Mouse (Mus musculus): ENCODE measurements at regions not wholly inside any gene's neighbourhood (a gene's known extent, or its start where the extent isn't known, plus 50 kb on each side); places are given as distances from the start of the nearest gene placed in this dataset.

DNA sequence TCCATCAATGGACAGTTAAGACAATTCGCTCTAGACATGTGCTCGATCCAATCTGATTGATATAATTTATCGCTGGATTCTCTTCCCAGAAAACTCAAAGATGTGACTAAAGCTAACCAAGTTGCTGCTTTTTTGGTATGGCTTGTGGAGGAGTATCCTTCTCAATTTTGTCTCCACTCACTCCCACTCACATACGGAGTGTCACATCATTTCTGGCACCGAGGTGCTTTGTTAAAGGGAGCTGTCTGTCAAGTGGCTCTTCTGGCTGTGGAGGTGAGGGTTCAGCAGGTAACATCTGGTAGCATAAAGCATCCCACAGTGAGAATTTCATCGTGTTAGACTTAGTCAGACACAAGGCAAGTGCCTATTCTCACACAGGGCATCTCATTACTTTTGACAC lies 120.2 kb upstream of the Plppr1 start:
- Histone ChIP-seq H3K27ac (replicated peaks in 1 of 2; ENCODE audit: control insufficient read depth in 1 of 2, insufficient read depth in 1 of 2, low read depth in 2 of 2, low read length in 2 of 2) (no peak overlapping the region), H3K9me3 (ENCODE audit: control insufficient read depth, low read length) (no peaks in the 10 kb centered on the region), H3K4me3 (ENCODE audit: control insufficient read depth in 1 of 2, insufficient read depth in 1 of 2, low read depth in 1 of 2, low read length in 2 of 2) (no peak overlapping the region), H3K27me3 (ENCODE audit: control insufficient read depth, insufficient read depth, low read length) (no peaks in the 10 kb centered on the region), H3K4me1 (ENCODE audit: control insufficient read depth in 2 of 2, insufficient read depth in 2 of 2, low read length in 2 of 2) (no peaks in the 10 kb centered on the region), H3K36me3 (ENCODE audit: control insufficient read depth, insufficient read depth, low read length) (no peaks in the 10 kb centered on the region), H3K4me2 (ENCODE audit: low read length) (no peak overlapping the region), H3K9ac (ENCODE audit: low read length) (no peak overlapping the region)
- WGBS = 79% methylated on average over 6 of the region's 6 CpGs
- no peak for ATAC-seq (ENCODE audit: insufficient number of reproducible peaks, insufficient read depth, low FRiP score, low read depth)

DNA sequence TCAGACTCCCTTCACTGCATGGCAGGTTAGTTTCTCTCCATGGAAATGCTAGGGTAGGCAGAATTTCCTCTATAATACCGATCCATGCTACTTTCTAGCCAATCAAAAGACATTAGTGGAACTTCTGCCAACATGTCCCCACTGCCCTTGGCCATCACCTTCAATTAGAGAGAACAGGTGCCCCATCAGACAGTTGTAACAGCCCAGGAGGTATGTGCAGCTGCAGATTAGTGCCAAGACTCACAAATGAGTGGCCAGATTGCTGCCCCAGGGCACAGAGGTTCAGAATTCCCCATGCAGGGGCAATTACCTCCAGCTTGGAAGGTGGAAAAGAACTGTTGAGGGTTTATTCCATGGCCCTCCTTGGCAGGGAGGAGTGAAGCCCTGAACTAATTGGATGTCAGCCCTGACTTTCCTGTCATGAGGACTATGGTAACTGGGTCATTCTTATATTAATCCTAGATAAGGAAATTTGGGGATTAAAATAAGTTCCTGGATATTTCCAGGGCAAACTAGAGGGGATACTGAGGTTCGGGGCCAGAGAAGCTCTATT lies 113.7 kb upstream of the Plppr1 start:
- 81% methylated on average over 2 of the region's 2 CpGs for WGBS
- no peak for ATAC-seq (ENCODE audit: insufficient number of reproducible peaks, insufficient read depth, low FRiP score, low read depth)

DNA sequence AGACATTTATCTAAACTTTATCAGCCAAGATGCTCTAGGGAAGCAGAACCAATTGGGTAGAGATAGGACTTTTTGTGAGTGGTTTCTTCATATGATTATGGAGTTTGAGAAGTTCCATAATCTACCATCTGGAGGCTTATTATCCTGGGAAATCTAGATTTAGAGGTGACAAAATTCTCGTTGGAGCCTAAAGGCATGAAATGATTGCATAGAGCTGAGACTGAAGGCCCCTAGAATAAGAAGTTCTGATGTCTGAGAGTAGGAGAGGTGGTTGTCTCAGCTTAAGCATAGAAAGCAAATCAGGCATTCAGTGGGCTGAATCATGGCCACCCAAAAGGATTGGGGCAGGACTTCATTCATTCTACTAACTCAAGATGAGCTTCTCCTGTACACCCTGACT lies 106.1 kb upstream of the Plppr1 start:
- WGBS = 50% methylated on average over 1 of the region's 1 CpGs
- H3K9ac ChIP-seq (ENCODE audit: low read length) = no peak overlapping the region
- H3K27me3 ChIP-seq (ENCODE audit: control insufficient read depth, insufficient read depth, low read length) = no peaks in the 10 kb centered on the region
- no peak overlapping the region for H3K27ac ChIP-seq (replicated peaks in 1 of 2; ENCODE audit: control insufficient read depth in 1 of 2, insufficient read depth in 1 of 2, low read depth in 2 of 2, low read length in 2 of 2)
- no peak for ATAC-seq (ENCODE audit: insufficient number of reproducible peaks, insufficient read depth, low FRiP score, low read depth)
- H3K9me3 ChIP-seq (ENCODE audit: control insufficient read depth, low read length) = no peaks in the 10 kb centered on the region
- no peak overlapping the region for H3K4me2 ChIP-seq (ENCODE audit: low read length)
- H3K36me3 ChIP-seq (ENCODE audit: control insufficient read depth, insufficient read depth, low read length) = no peaks in the 10 kb centered on the region
- H3K4me3 ChIP-seq (ENCODE audit: control insufficient read depth in 1 of 2, insufficient read depth in 1 of 2, low read depth in 1 of 2, low read length in 2 of 2) = no peak overlapping the region
- no peaks in the 10 kb centered on the region for H3K4me1 ChIP-seq (ENCODE audit: control insufficient read depth in 2 of 2, insufficient read depth in 2 of 2, low read length in 2 of 2)

More for the DNA sequence above, 113.7 kb upstream of the Plppr1 start:
- Histone ChIP-seq H3K9ac (ENCODE audit: low read length) (no peak overlapping the region), H3K27ac (replicated peaks in 1 of 2; ENCODE audit: control insufficient read depth in 1 of 2, insufficient read depth in 1 of 2, low read depth in 2 of 2, low read length in 2 of 2) (no peak overlapping the region), H3K36me3 (ENCODE audit: control insufficient read depth, insufficient read depth, low read length) (no peaks in the 10 kb centered on the region), H3K9me3 (ENCODE audit: control insufficient read depth, low read length) (no peaks in the 10 kb centered on the region), H3K4me3 (ENCODE audit: control insufficient read depth in 1 of 2, insufficient read depth in 1 of 2, low read depth in 1 of 2, low read length in 2 of 2) (no peak overlapping the region), H3K27me3 (ENCODE audit: control insufficient read depth, insufficient read depth, low read length) (no peaks in the 10 kb centered on the region), H3K4me2 (ENCODE audit: low read length) (no peak overlapping the region), H3K4me1 (ENCODE audit: control insufficient read depth in 2 of 2, insufficient read depth in 2 of 2, low read length in 2 of 2) (no peaks in the 10 kb centered on the region)

DNA sequence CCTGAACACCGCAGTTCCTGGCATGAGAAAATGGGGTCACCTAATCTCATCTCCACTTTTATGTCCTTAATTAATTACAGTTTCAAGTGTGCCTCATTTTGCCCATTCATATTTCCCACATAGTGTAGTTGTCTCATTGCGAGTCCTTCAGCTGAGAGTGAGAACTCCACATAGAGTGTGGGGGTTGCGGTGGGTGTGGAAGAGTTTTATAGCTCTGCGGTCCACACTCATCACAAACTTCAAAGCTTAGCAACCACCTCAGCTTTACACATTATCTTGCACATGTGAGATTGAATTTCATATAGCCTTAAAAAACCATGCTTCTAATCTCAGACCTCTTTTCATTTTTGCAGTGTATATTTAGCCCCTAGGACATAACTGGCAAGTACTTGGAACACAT lies 83.3 kb upstream of the Plppr1 start:
- ATAC-seq (ENCODE audit: insufficient number of reproducible peaks, insufficient read depth, low FRiP score, low read depth) = no peak
- no peaks in the 10 kb centered on the region for H3K27me3 ChIP-seq (ENCODE audit: control insufficient read depth, insufficient read depth, low read length)
- no peaks in the 10 kb centered on the region for H3K9me3 ChIP-seq (ENCODE audit: control insufficient read depth, low read length)
- H3K4me1 ChIP-seq (ENCODE audit: control insufficient read depth in 2 of 2, insufficient read depth in 2 of 2, low read length in 2 of 2) = no peaks in the 10 kb centered on the region
- no peak overlapping the region for H3K4me2 ChIP-seq (ENCODE audit: low read length)
- no peak overlapping the region for H3K27ac ChIP-seq (replicated peaks in 1 of 2; ENCODE audit: control insufficient read depth in 1 of 2, insufficient read depth in 1 of 2, low read depth in 2 of 2, low read length in 2 of 2)
- H3K4me3 ChIP-seq (ENCODE audit: control insufficient read depth in 1 of 2, insufficient read depth in 1 of 2, low read depth in 1 of 2, low read length in 2 of 2) = no peak overlapping the region
- WGBS = 93% methylated on average over 4 of the region's 4 CpGs
- no peaks in the 10 kb centered on the region for H3K36me3 ChIP-seq (ENCODE audit: control insufficient read depth, insufficient read depth, low read length)
- no peak overlapping the region for H3K9ac ChIP-seq (ENCODE audit: low read length)

DNA sequence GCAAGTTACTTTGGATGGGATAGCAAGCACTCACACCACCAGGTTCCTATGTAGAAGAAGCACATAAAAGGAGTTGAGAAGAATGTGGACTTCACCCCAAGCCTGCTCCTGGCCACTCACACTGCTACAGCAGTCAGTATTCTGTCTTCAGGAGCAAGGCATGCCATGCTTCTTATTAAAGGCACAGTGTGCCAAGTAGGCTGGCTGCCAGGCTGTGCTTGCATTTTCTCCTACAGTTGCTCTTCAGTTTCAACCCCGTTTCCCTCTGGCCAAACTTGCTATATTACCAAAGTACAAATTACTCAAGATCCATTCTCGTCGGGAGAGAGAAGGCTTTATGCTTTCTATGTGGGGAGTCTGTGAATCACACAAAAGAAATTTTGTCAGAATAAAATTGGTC lies 67.1 kb upstream of the Plppr1 start:
- H3K27ac ChIP-seq (replicated peaks in 1 of 2; ENCODE audit: control insufficient read depth in 1 of 2, insufficient read depth in 1 of 2, low read depth in 2 of 2, low read length in 2 of 2) = no peak overlapping the region
- ATAC-seq (ENCODE audit: insufficient number of reproducible peaks, insufficient read depth, low FRiP score, low read depth) = no peak
- no peaks in the 10 kb centered on the region for H3K36me3 ChIP-seq (ENCODE audit: control insufficient read depth, insufficient read depth, low read length)
- WGBS = 81% methylated on average over 3 of the region's 3 CpGs
- H3K4me2 ChIP-seq (ENCODE audit: low read length) = no peak overlapping the region
- no peaks in the 10 kb centered on the region for H3K27me3 ChIP-seq (ENCODE audit: control insufficient read depth, insufficient read depth, low read length)
- H3K9ac ChIP-seq (ENCODE audit: low read length) = no peak overlapping the region
- no peaks in the 10 kb centered on the region for H3K9me3 ChIP-seq (ENCODE audit: control insufficient read depth, low read length)
- peaks cover 2 to 5% of the 10 kb centered on the region in 2 experiments; a peak in 2 of 4 replicates for H3K4me1 ChIP-seq (ENCODE audit: control insufficient read depth in 2 of 2, insufficient read depth in 2 of 2, low read length in 2 of 2)
- H3K4me3 ChIP-seq (ENCODE audit: control insufficient read depth in 1 of 2, insufficient read depth in 1 of 2, low read depth in 1 of 2, low read length in 2 of 2) = no peak overlapping the region

Measured in heart, embryonic 14.5 days (tissue).